Mouse (Mus musculus) thymus, postnatal 36 days (tissue): ENCODE data around the gene Olfml2b.

ENCODE experiments used
- DNase-seq, 2 experiments: peaks; one replicate each; pipeline ENCODE4 v3.0.0; 2022; ENCODE audit warnings: mixed read lengths in 2 of 2

The Olfml2b gene

DNA sequence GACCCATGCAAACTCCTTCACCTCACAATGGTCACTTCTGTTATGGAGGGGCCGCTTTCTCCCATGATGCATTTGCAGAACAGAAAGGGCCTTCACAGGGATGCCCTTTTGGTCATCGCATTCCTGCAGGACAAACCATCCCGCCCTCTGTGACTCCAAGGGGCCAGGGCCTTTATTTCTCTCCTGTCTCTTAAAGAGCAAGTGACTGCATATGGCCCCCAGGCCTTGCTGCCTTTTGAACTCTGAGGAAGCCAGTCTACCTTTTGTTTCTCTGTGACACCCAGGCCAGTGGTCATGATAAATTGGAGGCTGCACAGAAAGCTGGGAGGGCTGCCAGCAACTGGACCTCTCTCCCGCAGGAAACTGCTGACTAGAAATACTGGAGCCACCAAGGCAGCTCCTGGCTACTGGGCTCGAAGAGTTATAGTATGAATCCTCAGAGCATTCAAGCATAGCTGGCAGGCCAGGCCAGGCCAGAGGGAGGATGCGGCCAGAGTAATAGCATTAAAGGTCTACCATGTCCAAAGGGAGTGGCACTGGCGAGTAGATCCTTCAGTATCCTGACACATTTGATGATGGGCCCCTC is 53.5 kb downstream of the Olfml2b start:
- no peak for DNase-seq

DNA sequence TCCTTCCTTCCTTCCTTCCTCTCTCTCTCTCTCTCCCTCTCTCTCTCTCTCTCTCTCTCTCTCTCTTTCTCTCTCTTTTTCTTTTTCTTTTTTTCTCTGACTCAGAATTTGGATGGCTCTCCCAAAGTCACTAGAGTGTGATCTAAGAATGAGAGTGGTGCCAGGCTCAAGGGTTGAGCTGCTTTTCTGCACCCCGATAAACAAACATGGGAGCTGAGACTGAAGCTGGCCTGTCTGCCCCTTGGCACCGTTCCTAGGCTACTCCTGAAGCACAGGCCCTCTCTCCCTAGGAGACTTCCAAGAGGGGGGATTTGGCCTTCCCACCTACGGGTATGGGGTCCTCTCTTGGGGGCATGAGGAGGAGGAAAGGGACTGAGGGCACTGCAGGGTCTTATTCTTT is 54.4 kb downstream of the Olfml2b start:
- DNase-seq, result no peak

GRCm38 (mm10) chr1:170699553-170699952 is 55.2 kb downstream of the Olfml2b start:
- DNase-seq, result no peak

- no peak for DNase-seq
Measured at GRCm38 (mm10) chr1:170700496-170701027, 56.2 kb downstream of the Olfml2b start.

GRCm38 (mm10) chr1:170701178-170701577 is 56.8 kb downstream of the Olfml2b start:
- DNase-seq, result no peak

DNA sequence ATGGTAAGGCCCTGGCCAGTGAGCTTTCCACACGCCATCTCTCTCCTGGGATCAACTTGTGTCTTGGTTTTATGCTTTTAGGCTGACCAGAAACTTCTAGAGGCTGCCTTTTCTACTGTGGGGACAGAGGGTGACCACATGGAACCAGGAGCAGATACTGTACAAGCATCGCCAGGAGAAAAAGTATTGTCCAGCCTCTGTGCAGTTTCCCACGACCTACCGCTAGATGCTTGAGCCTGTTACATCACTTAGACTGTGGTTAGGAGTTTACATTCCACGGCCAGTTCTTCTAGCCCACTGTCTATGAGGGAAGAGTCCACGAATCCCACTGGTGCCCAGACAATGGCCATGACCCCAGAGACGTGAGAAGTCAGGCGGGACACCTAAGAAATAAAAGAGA is 57.2 kb downstream of the Olfml2b start:
- no peak for DNase-seq

DNA sequence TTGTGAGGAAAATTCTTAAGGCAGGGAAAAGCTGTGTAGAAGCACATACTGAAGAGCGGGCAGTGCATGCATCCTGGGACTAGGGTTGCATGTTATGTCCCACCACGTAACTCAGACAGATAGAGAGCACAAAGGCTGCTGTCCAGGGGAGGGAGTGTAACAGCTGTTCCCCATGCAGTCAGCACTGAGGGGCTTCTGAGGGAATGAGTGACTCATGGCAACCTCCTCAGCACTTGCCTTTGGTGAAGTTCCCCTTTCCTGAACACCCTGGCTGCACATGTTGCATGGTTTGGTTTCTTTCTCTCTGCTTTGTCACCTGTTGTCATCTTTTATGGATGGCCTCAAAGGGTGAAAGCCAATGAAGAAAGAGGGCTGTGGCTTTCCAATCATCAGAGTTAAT is 57.9 kb downstream of the Olfml2b start:
- DNase-seq, result no peak

DNA sequence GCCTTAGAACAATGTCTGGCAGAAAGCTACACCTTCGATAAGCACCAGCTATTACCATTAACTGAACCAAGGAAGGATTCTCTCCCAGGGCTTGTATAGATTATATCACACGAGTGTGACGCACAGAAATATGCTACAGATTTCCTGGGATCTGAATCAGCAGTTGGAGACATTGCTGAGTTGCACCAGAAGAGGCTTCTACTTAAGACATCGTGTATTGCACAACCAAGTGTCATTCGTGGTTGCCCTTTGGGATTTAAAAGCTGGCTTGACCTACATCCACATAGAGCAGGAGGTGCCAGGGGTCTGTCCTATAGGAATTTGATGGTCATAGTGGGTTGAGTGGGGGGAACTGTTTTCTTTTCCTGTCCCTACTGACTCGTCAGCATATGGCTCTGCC is 58.6 kb downstream of the Olfml2b start:
- no peak for DNase-seq

DNA sequence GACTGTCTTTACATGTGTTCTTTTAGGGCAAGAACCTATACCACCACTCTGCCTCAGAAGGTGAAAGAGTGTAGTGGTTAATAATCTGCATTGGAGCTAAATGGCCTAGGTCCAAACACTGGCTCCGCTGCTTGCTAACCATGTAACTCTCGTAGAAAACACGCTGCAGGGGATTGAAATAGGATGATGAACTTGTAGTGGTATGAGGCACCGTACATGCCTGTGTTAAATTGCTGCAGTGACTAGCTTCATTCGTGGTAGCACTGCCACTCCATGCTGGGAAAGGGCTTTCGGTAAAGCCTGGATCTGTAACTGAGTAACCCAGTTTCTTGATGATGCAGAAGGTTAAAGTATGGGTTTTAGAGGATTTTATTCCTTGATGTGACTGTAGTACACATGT is 59.8 kb downstream of the Olfml2b start:
- no peak for DNase-seq

- no peak for DNase-seq
Measured at GRCm38 (mm10) chr1:170704911-170705594, 60.7 kb downstream of the Olfml2b start.

- no peak for DNase-seq
Measured at GRCm38 (mm10) chr1:170706046-170706445, 61.7 kb downstream of the Olfml2b start.

- no peak for DNase-seq
Measured at GRCm38 (mm10) chr1:170709034-170709433, 64.7 kb downstream of the Olfml2b start.

- peak; percentile 4 to 14 for DNase-seq
Measured at GRCm38 (mm10) chr1:170709481-170709880, 65.1 kb downstream of the Olfml2b start.

GRCm38 (mm10) chr1:170709969-170710368 is 65.6 kb downstream of the Olfml2b start:
- DNase-seq, result no peak

GRCm38 (mm10) chr1:170711731-170712130 is 67.4 kb downstream of the Olfml2b start:
- no peak for DNase-seq

- no peak for DNase-seq
Measured at GRCm38 (mm10) chr1:170717241-170717828, 73.0 kb downstream of the Olfml2b start.

GRCm38 (mm10) chr1:170718133-170718810 is 73.9 kb downstream of the Olfml2b start:
- no peak for DNase-seq

DNA sequence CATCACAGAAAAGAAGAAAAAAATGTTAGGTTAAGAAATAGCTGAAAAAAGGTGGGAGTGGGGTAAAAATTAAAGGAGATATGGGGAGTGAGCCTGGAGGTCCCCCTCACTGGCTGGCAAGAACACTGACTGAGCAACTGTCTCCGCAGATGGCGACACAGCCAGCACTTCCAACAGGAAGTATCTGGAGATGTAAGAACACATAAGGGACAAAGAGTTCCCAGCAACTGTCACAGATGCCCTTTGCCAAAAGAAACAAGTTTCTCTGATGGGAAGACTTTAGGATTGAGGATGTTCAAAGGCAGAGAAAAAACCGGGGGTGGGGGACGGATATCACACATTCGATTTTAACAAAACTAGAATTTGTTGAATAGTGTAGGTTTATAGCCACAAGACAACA is 77.2 kb downstream of the Olfml2b start:
- no peak for DNase-seq

DNA sequence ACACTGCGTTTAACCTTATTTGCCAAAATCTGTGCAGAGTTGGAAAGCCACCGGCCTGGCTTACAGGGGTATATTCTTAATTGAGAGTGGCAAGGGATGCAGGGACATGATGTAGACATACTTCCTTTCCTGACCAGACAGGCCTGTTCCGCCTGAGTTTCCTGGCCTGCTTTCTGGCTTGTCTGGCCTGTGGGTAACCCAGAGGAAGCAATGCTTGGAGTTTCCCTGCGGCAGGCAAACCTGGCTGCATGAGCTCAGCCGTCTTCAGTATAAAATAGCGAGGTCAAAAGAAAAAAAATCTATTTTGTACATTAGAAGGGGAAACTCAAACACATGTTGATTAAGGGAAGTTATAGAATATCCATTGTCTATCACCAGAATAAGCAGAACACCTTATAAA is 84.2 kb downstream of the Olfml2b start:
- no peak for DNase-seq

DNA sequence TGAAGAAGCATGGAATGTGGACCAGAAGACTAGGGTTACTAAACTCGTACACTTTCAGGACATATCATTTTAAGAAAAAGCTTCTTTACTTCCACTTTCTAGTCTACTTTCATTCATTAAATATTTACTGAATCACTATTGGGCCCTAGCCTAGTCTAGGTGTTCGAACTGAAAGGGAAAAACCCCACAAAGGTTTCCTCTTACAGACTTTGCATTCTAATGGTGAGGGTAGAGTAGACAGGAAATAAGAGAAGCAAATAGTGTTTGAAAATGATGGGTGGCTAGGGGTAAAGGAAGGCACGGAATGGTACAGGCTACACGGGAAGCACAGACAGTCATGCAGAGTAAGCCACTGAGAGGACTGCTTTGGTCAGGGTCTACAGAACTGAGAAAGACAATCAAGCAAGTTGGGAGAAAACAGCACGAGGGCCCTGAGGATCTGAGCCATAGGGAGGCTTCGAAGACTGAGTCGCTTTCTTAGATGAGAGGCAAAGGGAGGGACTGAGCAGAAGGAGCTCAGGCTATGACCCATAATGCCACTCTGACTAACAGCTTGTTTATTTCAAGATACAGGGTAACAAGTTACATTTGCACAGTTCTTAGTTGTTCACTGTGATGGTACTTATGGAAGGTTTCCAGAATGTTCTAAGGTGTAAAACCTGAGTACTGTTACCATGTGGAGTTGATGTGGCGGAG is 85.1 kb downstream of the Olfml2b start:
- DNase-seq, result no peak

- DNase-seq, result no peak
Measured at GRCm38 (mm10) chr1:170731865-170732595, 87.7 kb downstream of the Olfml2b start.
